ENCODE assay signal across 8 mouse cellular contexts in the genomic region with DNA sequence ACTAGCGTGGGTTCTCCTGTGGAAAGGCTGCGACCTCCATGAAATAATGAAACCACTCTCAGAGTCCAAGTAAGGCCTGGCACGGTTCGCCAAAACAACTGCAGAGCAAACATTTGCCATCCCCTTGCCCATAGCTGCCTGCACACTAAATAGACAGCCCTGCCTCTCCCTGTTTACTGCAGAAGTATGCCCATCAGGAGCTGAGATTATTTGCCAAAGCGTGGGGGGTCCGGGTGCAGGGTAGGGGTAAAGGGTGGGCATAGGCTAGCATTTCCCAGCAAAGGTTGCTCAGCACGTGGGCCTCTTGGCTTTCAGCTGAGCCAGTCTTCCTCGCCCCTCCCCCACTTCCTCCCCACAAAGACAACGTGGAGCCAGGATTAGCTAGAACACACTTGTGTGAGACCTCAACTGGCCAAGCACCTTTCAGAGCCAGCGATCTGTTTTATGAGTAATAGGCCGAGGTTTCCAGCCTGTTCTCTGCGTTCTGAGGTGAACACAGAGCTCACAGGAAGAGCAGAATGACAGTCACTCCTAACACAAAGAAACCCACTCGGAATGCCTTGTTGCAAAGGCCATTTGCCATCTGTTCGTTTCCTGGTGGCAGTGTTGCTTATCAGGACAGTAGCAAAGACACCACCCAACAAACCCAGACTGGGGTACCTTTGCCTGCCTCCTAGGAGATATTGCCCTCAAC. TPM values are rescaled to one million over a fixed set of nuclear protein-coding genes. Genes with fewer than 3 reads are reported as not detected.
A peak's percentile ranks its signal among the peaks of the same experiment; 100 is the strongest.
DNase-seq lines count a peak whose midpoint lies in the region; ATAC-seq lines count a peak whose summit lies in the region.

No protein-coding gene starts in this region.

- H3K4me1 ChIP-seq in hindbrain, embryonic 16.5 days (ENCODE audit: control insufficient read depth, insufficient read depth, low read depth, low read length): peaks cover 8% of the 10 kb centered on the region

- peak; percentile 64 for ATAC-seq in hindbrain, embryonic 16.5 days

- no peaks in the 10 kb centered on the region for H3K9me3 ChIP-seq in hindbrain, embryonic 16.5 days (ENCODE audit: control insufficient read depth, low read length)

- WGBS in hindbrain, embryonic 16.5 days: 54% methylated on average over 14 of the region's 14 CpGs
- WGBS in macrophage (ENCODE audit: missing documents): 48% methylated on average over 14 of the region's 14 CpGs

- H3K79me2 ChIP-seq in macrophage (ENCODE audit: inconsistent target): no peaks in the 10 kb centered on the region

- no peaks in the 10 kb centered on the region for H3K36me3 ChIP-seq in hindbrain, embryonic 16.5 days (ENCODE audit: control insufficient read depth, insufficient read depth, low read length)
- H3K36me3 ChIP-seq in macrophage (ENCODE audit: inconsistent target): no peaks in the 10 kb centered on the region

- H3K9ac ChIP-seq in hindbrain, embryonic 16.5 days (ENCODE audit: low read depth, low read length): no peak overlapping the region; the same call in none of the 2 replicates

- DNase-seq in adrenal gland, adult (ENCODE audit: inconsistent age in 2 of 2, low spot score in 1 of 2): peak; percentile 75 to 88
- DNase-seq in cerebellum, postnatal 14 days: peak; percentile 85 to 90
- DNase-seq in gastrocnemius, adult 8-10 months (ENCODE audit: low spot score in 2 of 2): peak; percentile 71 to 76
- peak; percentile 54 to 68 for DNase-seq in left cerebral cortex, postnatal 10 days (ENCODE audit: extremely low spot score in 1 of 2, low spot score in 2 of 2)
- peak; percentile 78 to 79 for DNase-seq in right cerebral cortex, postnatal 10 days (ENCODE audit: low spot score in 2 of 2)
- DNase-seq in urinary bladder, postnatal 25 days (ENCODE audit: low spot score): peak; percentile 60

- H3K4me2 ChIP-seq in hindbrain, embryonic 16.5 days (ENCODE audit: low read length): no peak overlapping the region

- intact Hi-C loops in left cerebral cortex, postnatal 10 days (cut with DNase I): no loop called here

- no peak overlapping the region for H3K4me3 ChIP-seq in hindbrain, embryonic 16.5 days (ENCODE audit: low read length)
- no peak overlapping the region for H3K4me3 ChIP-seq in macrophage (ENCODE audit: inconsistent target)

- H3K27ac ChIP-seq in hindbrain, embryonic 16.5 days (ENCODE audit: low read depth, low read length): peak overlapping the region; percentile 29; the same call in 1 of the 2 replicates
- H3K27ac ChIP-seq in macrophage: peak overlapping the region; percentile 27

- H3K27me3 ChIP-seq in hindbrain, embryonic 16.5 days (replicated peaks; ENCODE audit: control insufficient read depth, insufficient read depth, low read length): no peaks in the 10 kb centered on the region

RNA-seq across cellular contexts. Expression of a gene that starts 55.6 kb away (rescaled TPM):
- total RNA-seq in gastrocnemius, adult 8-10 months (2022): 10 to 100 TPM; 28.5 to 98.7 (median 37.1) TPM
- 3.9 and 4.4 TPM in 2 replicates for polyA plus RNA-seq in hindbrain, embryonic 16.5 days (2015; fragmentation: Nextera tagmentation; extraction: Ambion mirVana)
- 10 to 100 TPM; 16.8 to 17.8 TPM for total RNA-seq in left cerebral cortex, postnatal 10 days (2021)
- total RNA-seq in macrophage (2018; cell fraction: chromatin; rRNA removed): 100 to 1,000 TPM in 4 of 26 experiments, 10 to 100 TPM in 22; 21.6 to 167 (median 43.8) TPM
- total RNA-seq in macrophage (2018; cell fraction: cytosol; rRNA removed): 10 to 100 TPM in 6 of 26 experiments, 1 to 10 TPM in 20; 4.5 to 19.9 (median 6.5) TPM
- 10 to 100 TPM; 13.6 to 80.0 (median 25.7) TPM for total RNA-seq in macrophage (2018; cell fraction: nucleus; rRNA removed)
- polyA plus RNA-seq in macrophage (2018): 1.9 to 2.3 TPM (median 2.1 TPM) in 3 replicates
